Mouse (Mus musculus): ENCODE measurements around the gene Tspan5.

The Tspan5 gene

DNA sequence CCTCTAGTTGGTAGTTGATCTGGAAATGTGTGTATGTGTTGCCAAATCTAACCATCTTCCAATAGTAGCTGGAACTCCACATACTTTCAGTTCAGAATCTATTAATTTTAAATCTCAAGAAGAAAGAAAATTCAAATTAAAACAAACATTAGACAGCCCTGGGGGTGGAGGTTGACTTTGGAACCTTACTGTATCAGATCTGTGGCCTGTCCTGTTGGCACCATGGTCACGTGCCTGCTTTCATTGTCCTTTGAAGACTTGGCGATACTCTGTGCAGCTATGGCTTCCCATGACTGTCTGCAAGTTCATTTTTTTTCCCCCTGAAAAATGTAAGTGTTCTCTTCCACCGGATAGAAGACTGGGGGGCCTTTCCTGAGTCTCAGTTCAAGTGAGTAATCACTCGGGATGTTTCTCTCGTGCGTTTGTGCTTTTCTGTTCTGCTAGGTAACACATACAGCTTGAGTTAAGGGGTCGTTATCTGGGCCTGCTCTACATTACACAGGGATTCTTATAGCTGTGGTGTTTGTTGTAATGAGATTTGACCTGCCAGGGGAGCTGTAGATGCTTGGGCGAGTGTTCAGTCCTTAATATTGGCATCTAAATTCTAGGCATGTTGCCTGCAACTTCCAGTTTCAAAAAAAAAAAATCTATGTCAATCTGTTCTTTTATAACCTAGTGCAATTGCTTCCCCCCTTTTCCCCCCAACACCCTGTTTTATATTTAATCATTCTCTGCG is 32.0 kb downstream of the Tspan5 start:
- DNase-seq (ENCODE audit: low spot score): no peak

DNA sequence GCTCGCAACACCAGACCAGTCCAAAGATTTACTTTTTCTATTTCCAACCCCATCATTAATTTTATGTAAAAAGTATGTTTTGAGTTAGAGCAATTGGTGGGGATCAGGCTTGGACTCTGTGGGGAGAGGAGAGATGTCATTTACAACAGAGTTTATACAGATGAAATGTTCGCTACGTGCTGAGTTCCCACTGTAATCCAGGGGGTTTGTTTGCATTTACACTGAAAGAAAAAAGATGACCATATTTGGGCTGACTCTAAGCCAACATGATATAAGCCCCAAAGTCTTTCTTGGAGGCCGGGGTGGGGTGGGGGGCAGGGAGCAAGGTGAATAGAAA is 32.6 kb downstream of the Tspan5 start:
- DNase-seq (ENCODE audit: low spot score): no peak

DNA sequence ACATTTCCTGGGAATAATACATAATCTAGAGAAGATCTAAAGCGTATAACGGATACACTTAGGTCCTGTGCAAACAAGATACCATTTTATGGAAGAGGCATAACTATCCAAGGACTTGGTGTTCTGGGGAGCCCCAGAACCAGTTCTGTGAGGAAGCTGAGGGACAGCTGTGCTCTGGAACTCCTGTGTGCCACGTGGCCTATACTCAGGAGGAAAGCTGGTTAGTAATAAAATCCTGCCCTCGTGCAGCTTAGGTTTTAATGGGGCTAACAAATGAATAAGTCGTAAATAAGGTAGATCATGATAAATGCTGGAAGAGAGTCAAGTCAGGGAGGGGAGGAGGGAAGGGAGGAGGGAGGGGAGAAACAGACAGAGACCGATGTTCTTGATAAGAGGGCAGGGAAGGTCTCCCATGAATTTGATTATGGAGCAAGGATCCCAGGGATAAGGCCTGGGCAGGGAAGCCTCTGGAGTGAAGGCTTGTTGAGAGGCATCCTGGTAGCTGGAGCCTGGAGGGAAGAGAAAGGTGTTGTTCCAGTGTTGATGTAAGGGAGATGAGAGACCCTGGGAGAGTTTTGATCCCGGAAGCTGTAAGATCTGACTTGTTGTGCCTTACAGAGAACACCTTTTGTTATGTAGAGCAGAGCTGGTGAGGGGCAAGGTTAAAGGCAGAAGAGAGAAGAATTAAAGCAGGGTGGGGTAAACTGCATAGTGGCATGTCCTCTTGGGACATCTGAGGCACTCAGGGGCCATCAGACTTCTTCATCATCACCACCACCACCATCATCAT is 34.1 kb downstream of the Tspan5 start:
- no peak for DNase-seq (ENCODE audit: low spot score)

DNA sequence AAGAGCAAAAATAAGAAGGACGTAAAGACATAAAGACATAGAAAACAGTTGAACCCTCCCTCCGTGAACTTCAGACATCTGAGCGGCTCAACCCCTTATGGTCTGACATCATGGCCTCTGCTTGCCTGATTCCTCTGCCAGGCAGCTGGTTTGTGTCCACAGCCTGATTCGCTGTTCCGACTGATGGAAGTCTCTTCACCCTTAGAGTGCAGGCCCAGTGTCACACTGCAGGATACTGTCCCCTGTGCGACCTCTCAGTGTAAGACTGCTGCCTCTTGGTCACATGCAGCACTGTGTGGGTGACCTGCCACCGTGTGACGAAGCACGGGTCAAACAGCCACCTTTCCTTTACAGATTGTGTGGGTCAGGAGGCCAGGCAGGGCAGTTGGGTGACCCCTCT is 39.5 kb downstream of the Tspan5 start:
- DNase-seq (ENCODE audit: low spot score): no peak

DNA sequence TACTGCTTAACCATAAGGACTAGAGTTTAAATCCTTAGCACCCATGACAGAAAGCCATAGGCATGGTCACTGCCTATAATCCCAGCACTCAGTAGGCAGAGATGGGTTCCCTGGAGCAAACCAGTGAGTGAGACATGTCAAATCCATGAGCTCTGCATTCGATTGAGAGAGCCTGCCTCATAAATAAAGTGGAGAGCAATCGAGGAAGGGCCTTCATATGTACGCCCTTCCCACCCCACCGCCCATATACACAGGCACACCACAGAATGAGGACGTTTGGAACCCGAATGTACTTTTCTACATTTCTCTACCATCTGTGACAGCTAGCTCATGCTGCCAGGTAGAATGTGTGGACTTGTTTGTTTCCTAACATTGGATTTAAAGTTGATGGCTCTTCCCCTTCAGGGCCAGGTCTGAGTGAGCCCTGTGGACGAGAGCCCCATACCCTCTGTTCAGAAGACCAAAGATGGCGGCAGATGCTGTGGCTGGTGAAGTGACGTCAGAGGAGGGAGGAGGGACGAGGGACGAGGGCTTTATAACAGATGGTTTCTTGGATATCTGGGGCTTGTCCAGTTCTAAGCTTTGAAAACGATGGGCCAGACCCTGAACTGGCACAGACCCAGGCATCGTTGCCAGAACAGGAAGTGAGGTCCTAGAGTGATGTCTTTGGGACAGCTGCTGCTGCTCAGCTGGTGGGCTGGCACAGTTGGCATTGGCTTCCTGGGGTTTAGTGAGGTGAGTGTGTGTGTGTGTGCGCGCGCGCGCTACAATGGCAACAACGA is 42.1 kb downstream of the Tspan5 start:
- no peak for DNase-seq (ENCODE audit: low spot score)

DNA sequence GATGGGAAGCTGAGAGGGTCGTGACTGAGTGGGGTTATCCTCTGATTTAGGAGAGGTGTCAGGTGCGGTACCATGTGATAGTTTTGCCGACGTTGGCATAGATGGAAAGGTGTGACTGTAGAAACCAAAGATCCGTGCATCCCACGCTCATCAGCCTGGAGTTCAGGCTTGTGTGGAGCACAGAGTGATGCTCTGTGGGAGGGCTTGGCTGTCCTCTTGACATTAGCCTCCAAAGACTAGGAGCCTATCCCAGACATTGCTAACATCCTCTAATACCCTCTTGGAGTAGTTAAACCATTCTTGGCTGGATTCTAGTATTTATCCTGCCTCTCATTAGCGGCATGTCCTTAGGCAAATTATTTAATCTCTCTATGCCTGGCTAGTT is 42.6 kb downstream of the Tspan5 start:
- no peak for DNase-seq (ENCODE audit: low spot score)

DNA sequence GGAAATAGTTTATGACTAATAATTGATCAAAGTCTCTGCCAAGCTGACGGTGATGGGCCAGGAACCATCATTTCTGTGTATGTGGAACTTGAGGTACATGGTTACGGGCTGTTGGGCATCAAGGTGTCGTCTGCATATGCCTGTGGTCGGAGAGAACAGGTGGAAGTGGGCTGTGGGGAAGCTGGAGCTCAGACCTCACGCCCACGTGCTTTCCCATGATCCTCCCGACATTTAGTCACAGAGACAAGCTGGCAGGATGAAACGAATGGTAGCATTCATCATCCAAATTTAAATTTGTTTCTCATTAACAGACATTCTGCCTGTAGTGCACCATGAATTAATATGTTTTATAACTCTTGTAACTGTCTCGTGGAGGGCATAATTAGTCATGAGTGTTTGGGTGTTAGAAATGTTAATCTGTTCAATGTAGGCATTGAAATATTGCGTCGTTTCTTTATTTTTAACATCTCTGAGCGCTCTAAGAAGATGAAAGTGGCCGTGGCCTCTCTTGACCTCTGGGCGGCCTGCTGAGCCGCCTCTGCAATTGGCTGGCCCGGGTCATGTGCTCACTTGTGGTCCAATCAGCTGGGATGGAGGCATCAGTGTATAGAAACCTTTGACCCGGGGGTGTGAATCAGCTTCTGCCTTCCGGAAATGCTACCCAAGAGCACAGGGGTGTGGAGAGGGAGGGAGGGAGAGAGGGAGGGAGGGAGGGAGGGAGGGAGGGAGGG is 45.9 kb downstream of the Tspan5 start:
- DNase-seq (ENCODE audit: low spot score): no peak

DNA sequence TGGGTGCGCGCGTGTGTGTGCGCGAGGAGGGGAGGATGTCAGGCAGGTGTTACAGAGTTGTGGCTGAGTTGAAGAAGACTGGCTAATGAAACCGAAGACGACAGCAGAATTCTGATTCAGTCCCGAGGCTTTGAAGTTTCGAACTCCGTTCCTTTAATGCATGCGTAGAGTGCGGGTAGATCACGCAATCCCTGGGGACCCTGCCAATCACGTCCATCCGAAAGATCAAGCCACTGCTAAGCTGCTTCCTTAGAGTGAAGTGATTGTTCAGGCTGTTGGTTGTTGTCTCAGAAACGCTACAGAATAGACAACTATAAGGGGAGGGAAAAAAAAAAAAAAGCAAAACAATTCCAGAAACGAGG is 46.5 kb downstream of the Tspan5 start:
- DNase-seq (ENCODE audit: low spot score): no peak

DNA sequence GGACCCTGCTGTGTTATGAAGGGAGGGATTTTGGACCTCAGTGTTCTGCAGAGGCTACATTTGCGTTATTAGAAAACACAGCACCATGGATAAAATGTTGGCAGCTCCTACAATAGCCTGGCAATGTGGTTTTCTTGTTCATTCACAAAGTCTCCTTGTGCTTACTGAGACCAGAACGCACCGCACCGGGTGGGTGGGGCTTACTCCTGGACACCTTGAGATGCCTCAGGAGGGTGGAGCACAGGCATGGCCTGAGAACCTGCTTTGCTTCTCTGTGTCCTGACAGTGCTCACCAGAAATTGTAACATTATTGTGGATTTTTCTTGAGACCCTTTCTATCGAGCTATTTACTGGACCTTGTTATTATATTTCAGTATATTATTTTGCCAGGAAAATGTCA is 47.3 kb downstream of the Tspan5 start:
- no peak for DNase-seq (ENCODE audit: low spot score)

DNA sequence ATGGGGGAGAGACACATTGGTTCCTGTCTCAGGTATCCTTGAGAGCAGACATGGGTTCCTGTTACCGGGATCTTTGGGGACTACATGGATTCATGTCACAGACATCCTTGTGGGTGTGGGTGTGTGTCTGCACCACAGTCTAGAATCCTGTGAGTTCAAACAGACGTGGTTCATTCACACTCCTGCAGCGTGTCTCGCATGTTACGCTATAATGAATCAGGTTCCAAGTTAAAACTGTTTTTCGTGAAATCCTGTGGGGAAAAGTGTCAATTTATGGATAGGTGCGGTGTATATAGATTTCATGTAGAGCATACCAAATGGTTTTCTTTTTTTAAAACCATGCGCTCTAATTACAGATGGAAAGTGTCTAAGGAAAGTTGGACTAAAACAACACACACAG is 52.5 kb downstream of the Tspan5 start:
- DNase-seq (ENCODE audit: low spot score): no peak

DNA sequence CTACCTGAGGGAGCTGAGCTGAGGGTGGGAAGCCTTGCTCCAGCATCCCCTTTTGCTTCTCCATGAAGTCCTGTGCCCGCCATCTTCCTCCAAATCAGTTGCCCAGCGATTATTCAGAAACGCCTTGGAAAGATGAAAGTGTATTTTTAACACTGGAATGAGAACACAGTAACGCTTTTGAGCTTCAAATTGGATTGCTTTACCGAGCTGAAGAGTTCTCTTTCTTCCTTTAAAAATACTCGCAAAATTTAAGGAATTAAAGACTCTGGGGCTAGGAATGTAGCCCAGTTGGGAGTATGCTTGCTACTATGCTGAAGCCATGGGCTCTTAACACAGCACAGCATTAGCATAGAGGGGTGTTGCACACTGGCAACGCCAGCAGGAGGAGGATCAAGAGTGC is 54.0 kb downstream of the Tspan5 start:
- no peak for DNase-seq (ENCODE audit: low spot score)

DNA sequence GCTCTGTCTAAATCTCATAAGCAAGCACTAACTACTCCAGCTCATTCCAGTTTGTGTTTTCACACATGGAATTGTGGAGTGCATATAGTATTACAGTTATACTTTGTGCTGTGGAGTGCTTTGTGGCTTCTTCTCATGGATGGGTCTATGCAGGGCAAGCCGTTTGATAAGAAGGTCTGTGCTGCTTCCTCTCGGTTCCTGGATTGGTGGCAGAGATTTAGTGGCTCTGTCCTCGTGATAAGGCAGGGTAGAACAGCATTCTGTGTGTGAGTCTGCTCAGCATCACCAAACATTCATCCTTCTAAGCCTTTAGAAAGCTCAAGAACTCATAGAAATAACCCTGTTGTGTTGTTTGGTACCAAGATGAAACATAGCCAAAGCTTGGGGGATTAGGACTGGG is 54.6 kb downstream of the Tspan5 start:
- no peak for DNase-seq (ENCODE audit: low spot score)

DNA sequence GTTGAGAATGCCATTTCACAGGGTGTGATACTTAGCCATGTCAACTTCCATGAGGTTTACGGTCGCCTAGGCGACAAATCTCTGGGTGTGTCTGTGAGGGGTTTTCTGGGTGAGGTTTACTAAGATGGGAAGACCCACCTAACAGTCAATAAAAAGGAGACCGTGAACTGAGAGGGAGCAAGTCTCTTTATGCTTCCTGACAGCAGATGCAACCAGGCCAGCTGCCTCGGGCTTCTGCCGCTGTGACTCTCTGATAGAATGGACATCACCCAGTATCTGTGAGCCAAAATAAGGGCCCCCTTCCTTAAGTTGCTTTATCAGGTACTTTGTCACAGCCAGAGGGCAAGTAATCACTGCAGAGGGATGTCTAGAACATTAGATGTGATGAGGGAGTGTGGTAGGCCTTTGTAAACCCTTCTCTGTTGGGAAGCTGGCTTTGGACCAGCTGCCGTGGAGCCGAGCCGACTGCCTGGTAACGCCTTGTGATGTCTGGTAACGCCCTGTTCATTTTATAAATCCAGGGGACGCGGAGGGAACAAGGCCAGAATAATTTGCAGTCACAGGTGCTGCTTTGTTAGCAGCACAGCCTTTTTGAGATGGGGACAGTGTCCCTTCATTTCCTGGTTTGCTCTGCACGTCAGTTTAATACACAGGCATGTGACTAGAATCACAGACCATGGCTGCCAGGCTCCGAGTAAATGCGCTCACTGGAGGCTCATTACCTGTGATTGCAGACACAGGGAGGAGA is 58.8 kb downstream of the Tspan5 start:
- no peak for DNase-seq (ENCODE audit: low spot score)

DNA sequence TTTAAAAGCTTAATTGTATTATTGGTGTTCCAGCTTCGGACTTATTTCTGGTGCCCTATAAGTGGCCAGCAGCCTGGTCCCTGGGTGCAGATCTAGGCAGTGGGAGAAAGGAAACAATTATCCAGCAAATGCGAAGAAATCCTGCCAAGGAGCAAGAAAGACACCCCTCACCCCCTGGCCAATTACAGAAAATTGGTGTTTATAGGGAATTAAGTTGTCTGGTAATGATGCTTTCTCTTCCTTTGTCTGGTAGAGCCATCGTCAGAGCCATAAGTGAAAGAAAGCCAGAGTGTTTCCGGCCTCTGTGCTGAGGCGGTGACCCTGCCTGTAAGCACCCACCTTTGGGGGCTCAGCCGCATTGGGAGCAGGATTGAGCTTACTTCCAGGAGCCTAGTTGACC is 59.7 kb downstream of the Tspan5 start:
- no peak for DNase-seq (ENCODE audit: low spot score)

DNA sequence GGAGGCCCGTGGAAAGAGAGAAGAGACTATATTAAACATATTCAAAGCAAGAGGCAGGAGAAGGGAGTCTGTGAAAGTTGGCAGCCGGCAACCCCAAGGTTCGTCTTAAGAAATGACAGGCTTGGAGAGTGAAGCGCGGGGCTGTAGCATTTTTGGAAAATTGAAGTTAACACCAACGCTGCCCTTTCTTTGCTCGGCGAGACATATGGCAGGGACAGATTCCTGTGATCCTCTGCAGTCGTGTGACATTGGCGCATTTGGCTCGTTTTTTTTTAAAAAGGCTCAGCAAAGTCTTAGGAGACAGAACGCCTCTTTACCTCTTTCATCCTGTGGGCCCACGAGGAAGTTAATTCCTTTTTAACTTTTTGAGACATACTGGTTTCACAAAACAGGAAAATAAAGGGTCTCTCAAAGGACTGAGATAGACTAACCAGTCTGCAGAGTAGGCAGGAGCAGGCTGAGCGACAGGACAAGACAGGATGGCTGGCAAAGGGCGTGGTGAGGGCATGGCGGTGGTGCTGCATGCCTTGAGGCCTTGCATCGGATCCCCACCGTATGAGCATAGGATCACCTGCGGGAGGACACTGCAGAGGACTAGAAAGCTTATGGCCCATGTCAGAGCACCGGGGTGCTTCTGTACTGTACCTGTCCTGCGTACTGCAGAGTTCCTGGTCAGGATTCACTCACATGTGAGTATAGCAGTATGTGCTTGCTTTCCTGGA is 60.9 kb downstream of the Tspan5 start:
- DNase-seq (ENCODE audit: low spot score): no peak

DNA sequence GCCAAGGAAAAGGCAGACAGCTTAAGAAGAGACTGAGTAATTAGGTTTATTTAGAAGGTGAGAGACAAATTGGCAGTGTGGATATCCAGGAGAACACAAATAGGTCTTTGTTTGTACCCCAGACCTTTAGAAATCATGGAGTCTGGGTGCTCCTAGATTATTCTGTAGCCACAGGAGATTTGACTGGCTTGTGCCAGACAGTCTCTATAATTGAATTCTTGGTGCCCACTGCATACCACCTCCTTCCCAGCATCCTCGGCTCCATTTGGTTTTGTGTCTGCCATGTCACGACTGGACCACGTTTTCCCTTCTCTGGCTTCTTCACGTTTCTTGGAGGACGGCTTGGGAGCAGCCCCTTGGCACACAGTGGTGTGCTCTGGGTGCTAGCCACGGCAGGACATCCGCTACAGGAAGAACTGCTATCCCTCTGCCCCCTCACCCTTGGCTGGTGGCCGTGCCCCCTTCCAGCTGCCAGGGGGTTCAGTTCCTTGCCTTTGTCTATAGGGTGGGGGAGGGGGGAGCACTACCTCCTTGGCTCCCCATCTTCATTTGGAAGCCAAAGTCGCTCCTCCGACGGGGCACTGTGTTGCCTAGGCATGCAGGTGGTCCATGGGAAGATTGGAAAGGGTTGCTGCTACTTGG is 61.6 kb downstream of the Tspan5 start:
- DNase-seq (ENCODE audit: low spot score): no peak

DNA sequence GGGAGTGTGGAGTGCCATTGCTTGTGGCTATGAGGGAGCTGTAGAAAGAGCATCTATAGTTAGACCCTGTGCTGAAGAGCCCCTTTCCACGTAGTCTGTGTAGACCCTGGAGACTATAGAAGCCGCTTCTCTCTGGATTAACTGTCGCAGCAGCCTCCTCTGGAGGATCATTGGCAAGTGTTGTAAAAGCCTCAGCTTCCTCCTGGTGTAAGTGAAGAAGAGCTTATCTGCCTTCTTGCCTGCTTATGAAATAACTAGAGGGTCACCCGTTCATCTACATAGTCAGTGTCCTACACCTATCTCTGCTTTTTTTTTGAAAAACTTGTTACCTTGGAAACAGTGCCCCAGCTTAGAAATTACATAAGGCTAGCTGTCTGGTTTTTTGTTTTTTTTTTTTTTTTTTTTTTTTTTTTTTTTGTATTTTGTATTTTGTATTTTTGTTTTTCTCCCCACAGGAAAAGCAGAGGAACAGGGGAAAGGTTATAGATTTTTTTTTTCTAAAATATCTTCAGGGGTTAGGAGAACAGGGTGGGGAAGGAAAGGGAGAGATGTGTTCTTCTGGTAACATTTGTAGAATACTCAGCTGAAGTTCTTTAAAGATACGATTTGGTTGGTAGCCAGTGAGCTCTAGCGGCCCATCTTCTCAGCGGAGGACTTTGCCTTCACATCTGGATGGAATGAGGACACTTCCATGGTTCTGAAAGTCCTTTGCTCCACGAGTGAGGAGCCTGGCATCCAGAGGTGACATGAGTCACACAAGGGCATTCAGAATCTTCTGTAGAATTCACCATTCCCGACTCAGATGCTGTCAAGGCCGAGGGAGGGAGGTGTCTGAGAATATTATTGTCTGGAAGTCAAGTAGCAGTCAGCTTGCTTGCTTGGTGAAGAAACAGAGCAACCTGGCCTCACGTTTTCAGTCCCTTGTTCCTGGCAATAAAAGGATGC is 62.4 kb downstream of the Tspan5 start:
- DNase-seq (ENCODE audit: low spot score): no peak

DNA sequence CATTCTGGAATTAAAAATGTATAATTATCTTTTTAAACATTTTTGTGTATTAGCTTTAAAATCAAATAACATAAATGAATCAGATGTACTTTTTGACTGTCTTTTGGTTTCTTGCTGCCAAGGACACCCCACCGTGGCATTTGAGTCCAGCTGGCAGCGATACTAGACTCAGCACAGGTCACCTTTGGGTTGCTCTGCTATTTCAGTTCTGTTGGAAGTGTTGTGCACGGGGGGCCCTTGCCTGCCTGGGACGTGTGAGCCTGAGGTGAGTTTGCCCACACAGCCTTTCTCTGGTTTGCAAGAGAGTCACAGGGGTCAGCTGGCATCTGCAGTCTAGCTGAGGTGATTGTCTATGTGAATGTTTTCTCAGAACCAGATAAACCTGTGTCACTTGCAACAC is 65.8 kb downstream of the Tspan5 start:
- no peak for DNase-seq (ENCODE audit: low spot score)

DNA sequence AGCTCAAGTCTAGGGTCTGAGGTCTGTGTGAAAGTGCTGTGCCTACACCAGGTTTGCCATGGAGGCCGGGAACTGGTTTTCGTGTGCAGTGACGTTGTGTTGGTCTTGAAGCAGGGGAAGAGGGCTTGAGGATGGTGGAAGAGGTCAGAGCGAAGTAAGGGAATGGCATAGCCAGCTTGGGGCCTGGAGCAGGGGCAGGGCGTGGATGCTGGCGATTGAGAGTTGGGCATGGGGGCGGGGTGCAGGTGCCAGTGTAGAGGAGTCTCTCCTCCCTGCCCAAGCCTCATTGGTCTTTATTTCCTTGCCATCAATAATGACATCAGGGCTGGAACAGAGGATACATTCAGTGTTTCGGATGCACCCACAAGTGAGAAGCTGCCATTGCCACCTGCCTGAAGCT is 67.5 kb downstream of the Tspan5 start:
- no peak for DNase-seq (ENCODE audit: low spot score)

DNA sequence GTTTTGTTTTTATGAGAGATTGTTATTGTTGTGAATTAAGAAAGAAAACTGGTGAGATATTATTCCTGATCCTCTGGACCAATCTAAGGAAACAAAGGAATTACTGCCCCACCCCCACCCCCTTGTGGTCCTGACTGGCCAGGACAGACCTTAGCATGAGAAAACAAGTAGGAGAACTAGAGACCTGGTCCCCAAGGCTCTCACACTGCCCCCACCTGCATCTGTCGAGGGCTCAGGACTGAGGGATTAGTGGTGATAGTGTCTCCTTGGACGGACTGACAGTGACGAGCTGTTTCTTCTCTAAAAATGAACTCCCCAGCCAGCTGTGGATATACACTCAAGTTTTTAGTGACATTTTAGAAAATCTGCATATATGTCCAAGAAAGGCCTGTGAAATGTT is 70.6 kb downstream of the Tspan5 start:
- DNase-seq (ENCODE audit: low spot score): no peak
